Mouse (Mus musculus) lung, embryonic 16.5 days (tissue): ENCODE measurements around the gene Fcrla. TPM values are rescaled to one million over a fixed set of nuclear protein-coding genes. Genes with fewer than 3 reads are reported as not detected.
"Not testable (repeated sequence)": the region's sequence is repeated elsewhere in the genome, so short reads cannot be mapped to it uniquely, and the experiment has no call there.

Experiments
- ATAC-seq: fragments of 200-750 bp; cut with Nextera tagmentation; 2 replicates; pipeline ENCODE4 v1.8.0; 2017; ENCODE audit warnings: low read depth, mild to moderate bottlenecking, moderate library complexity
- H3K27ac ChIP-seq: fragments of 300-500 bp; sonication (generic); 2 replicates; pipeline ENCODE4 v1.5.1; 2014; ENCODE audit warnings: mild to moderate bottlenecking, control low read depth, low read length
- H3K27me3 ChIP-seq: fragments of 300-500 bp; sonication (generic); 2 replicates; pipeline ENCODE4 v1.6.1; 2014; ENCODE audit warnings: low read depth, low read length, mixed read lengths; ENCODE audit not compliant: control insufficient read depth, insufficient read depth
- H3K36me3 ChIP-seq: fragments of 300-500 bp; sonication (generic); 2 replicates; pipeline ENCODE4 v1.6.1; 2014; ENCODE audit warnings: low read length; ENCODE audit not compliant: control insufficient read depth, insufficient read depth
- H3K4me1 ChIP-seq: fragments of 300-500 bp; sonication (generic); replicated peaks from 2 replicates; pipeline ENCODE4 v1.6.1; 2014; ENCODE audit warnings: low read length, mixed read lengths; ENCODE audit not compliant: control insufficient read depth, insufficient read depth
- H3K4me2 ChIP-seq: fragments of 300-500 bp; sonication (generic); 2 replicates; pipeline ENCODE4 v1.6.1; 2014; ENCODE audit warnings: low read depth, low read length, control low read depth
- H3K4me3 ChIP-seq: fragments of 300-500 bp; sonication (generic); 2 replicates; pipeline ENCODE4 v1.5.1; 2014; ENCODE audit warnings: mild to moderate bottlenecking, low read length, control low read depth
- H3K9ac ChIP-seq: fragments of 300-500 bp; sonication (generic); 2 replicates; pipeline ENCODE4 v1.6.1; 2014; ENCODE audit warnings: low read length, control low read depth
- H3K9me3 ChIP-seq: fragments of 300-500 bp; sonication (generic); 2 replicates; pipeline ENCODE4 v1.6.1; 2016; ENCODE audit warnings: low read length; ENCODE audit not compliant: control insufficient read depth
- WGBS: fragments of 180-500 bp; shearing (Covaris S2); extraction: QIAGEN DNeasy Blood & Tissue Kit; methylation state at CpG from one replicate; pipeline ENCODE4 v1.1.7; 2014; 5-methylcytosine and 5-hydroxymethylcytosine counted together
- polyA plus RNA-seq: library from polyadenylated mRNA; unstranded; fragments of >200 nt; fragmentation: Nextera tagmentation; extraction: Ambion mirVana; gene quantifications from 2 replicates; pipeline ENCODE4 v1.2.1, GENCODE M21; 2015

Fcrla gene
- polyA plus RNA-seq, 1 experiment from 2014 or later, result not detected

- WGBS, result 55% methylated on average over 7 of the region's 7 CpGs
- Histone ChIP-seq H3K4me1 (peaks cover 6% of the 10 kb centered on the region; the same call in 1 of the 2 replicates), H3K27me3 (no peaks in the 10 kb centered on the region), H3K27ac (no peak overlapping the region), H3K4me2 (no peak overlapping the region), H3K9me3 (no peaks in the 10 kb centered on the region), H3K36me3 (no peaks in the 10 kb centered on the region), H3K4me3 (no peak overlapping the region), H3K9ac (no peak overlapping the region)
- peak; percentile 49; the same call in 1 of the 2 replicates for ATAC-seq
Measured at GRCm38 (mm10) chr1:170963087-170963486, 35.7 kb upstream of the Fcrla start.

GRCm38 (mm10) chr1:170962301-170962700 lies 34.9 kb upstream of the Fcrla start:
- Histone ChIP-seq H3K4me1 (peaks cover 6% of the 10 kb centered on the region; the same call in 1 of the 2 replicates), H3K4me3 (no peak overlapping the region), H3K9ac (no peak overlapping the region), H3K36me3 (no peaks in the 10 kb centered on the region), H3K27ac (no peak overlapping the region), H3K4me2 (no peak overlapping the region), H3K27me3 (no peaks in the 10 kb centered on the region), H3K9me3 (no peaks in the 10 kb centered on the region)
- WGBS, result 38% methylated on average over 2 of the region's 2 CpGs
- no peak for ATAC-seq

GRCm38 (mm10) chr1:170961101-170961500 lies 33.7 kb upstream of the Fcrla start:
- no peak for ATAC-seq
- 84% methylated on average over 6 of the region's 6 CpGs for WGBS
- H3K27me3 ChIP-seq, result no peaks in the 10 kb centered on the region
- H3K9me3 ChIP-seq, result no peaks in the 10 kb centered on the region
- no peak overlapping the region for H3K27ac ChIP-seq
- H3K4me2 ChIP-seq, result no peak overlapping the region
- no peak overlapping the region for H3K4me3 ChIP-seq
- H3K36me3 ChIP-seq, result no peaks in the 10 kb centered on the region
- H3K9ac ChIP-seq, result no peak overlapping the region
- peaks cover 6% of the 10 kb centered on the region; the same call in 1 of the 2 replicates for H3K4me1 ChIP-seq

- Histone ChIP-seq H3K9me3 (no peaks in the 10 kb centered on the region), H3K27me3 (no peaks in the 10 kb centered on the region), H3K4me1 (peaks cover 6% of the 10 kb centered on the region; the same call in 1 of the 2 replicates), H3K4me3 (no peak overlapping the region), H3K27ac (no peak overlapping the region), H3K9ac (no peak overlapping the region), H3K4me2 (no peak overlapping the region), H3K36me3 (no peaks in the 10 kb centered on the region)
- no peak for ATAC-seq
- 57% methylated on average over 2 of the region's 2 CpGs for WGBS
Measured at GRCm38 (mm10) chr1:170959791-170960190, 32.4 kb upstream of the Fcrla start.

GRCm38 (mm10) chr1:170958225-170958624 lies 30.8 kb upstream of the Fcrla start:
- Histone ChIP-seq H3K9me3 (no peaks in the 10 kb centered on the region), H3K27ac (no peak overlapping the region), H3K4me1 (peaks cover 5% of the 10 kb centered on the region; the same call in 1 of the 2 replicates), H3K9ac (no peak overlapping the region), H3K4me2 (no peak overlapping the region), H3K4me3 (no peak overlapping the region), H3K36me3 (no peaks in the 10 kb centered on the region), H3K27me3 (no peaks in the 10 kb centered on the region)
- no peak for ATAC-seq
- 41% methylated on average over 3 of the region's 3 CpGs for WGBS

- no peak overlapping the region for H3K4me2 ChIP-seq
- no peak overlapping the region for H3K9ac ChIP-seq
- 0 out of 2 replicates have a peak, but pooled peaks cover under 1% of the 10 kb centered on the region for H3K4me1 ChIP-seq
- no peaks in the 10 kb centered on the region for H3K9me3 ChIP-seq
- H3K27ac ChIP-seq, result no peak overlapping the region
- ATAC-seq, result no peak
- 80% methylated on average over 2 of the region's 2 CpGs for WGBS
- H3K36me3 ChIP-seq, result no peaks in the 10 kb centered on the region
- no peak overlapping the region for H3K4me3 ChIP-seq
- no peaks in the 10 kb centered on the region for H3K27me3 ChIP-seq
Measured at GRCm38 (mm10) chr1:170953192-170953591, 25.8 kb upstream of the Fcrla start.

GRCm38 (mm10) chr1:170950772-170951171 lies 23.4 kb upstream of the Fcrla start:
- WGBS, result 20% methylated on average over 3 of the region's 3 CpGs

GRCm38 (mm10) chr1:170944908-170945307 lies 17.5 kb upstream of the Fcrla start:
- not testable (repeated sequence) for H3K4me2 ChIP-seq, H3K4me3 ChIP-seq, H3K27me3 ChIP-seq, H3K9me3 ChIP-seq, H3K9ac ChIP-seq, H3K27ac ChIP-seq, ATAC-seq, H3K36me3 ChIP-seq, H3K4me1 ChIP-seq
- no CpG with 5 or more reads among the region's 9 CpGs for WGBS

More at GRCm38 (mm10) chr1:170950772-170951171, 23.4 kb upstream of the Fcrla start:
- Histone ChIP-seq H3K27ac (no peak overlapping the region), H3K4me3 (no peak overlapping the region), H3K4me1 (no peaks in the 10 kb centered on the region), H3K9ac (no peak overlapping the region), H3K4me2 (no peak overlapping the region), H3K9me3 (peaks cover 4% of the 10 kb centered on the region; the same call in 1 of the 2 replicates), H3K27me3 (no peaks in the 10 kb centered on the region), H3K36me3 (no peaks in the 10 kb centered on the region)
- no peak for ATAC-seq

- ATAC-seq, H3K27ac ChIP-seq, H3K4me2 ChIP-seq, H3K36me3 ChIP-seq, H3K4me1 ChIP-seq, H3K27me3 ChIP-seq, H3K9ac ChIP-seq, H3K9me3 ChIP-seq, H3K4me3 ChIP-seq: not testable (repeated sequence)
- 98% methylated on average over 9 of the region's 9 CpGs for WGBS
Measured at GRCm38 (mm10) chr1:170944151-170944550, 16.8 kb upstream of the Fcrla start.

GRCm38 (mm10) chr1:170939255-170939654 lies 11.9 kb upstream of the Fcrla start:
- no peak for ATAC-seq

More at GRCm38 (mm10) chr1:170939255-170939654, 11.9 kb upstream of the Fcrla start:
- Histone ChIP-seq H3K4me1 (no peaks in the 10 kb centered on the region), H3K9me3 (peaks cover 4% of the 10 kb centered on the region; the same call in 1 of the 2 replicates), H3K4me3 (no peak overlapping the region), H3K4me2 (no peak overlapping the region), H3K27ac (no peak overlapping the region), H3K36me3 (no peaks in the 10 kb centered on the region), H3K27me3 (no peaks in the 10 kb centered on the region), H3K9ac (no peak overlapping the region)
- 84% methylated on average over 12 of the region's 12 CpGs for WGBS
